Mouse (Mus musculus): ENCODE results near the gene Pgm1. TPM values are rescaled to one million over a fixed set of nuclear protein-coding genes. Genes with fewer than 3 reads are reported as not detected.

Pgm1 gene
- polyA plus RNA-seq, 1 experiment from 2014 or later = 63.5 TPM

DNA sequence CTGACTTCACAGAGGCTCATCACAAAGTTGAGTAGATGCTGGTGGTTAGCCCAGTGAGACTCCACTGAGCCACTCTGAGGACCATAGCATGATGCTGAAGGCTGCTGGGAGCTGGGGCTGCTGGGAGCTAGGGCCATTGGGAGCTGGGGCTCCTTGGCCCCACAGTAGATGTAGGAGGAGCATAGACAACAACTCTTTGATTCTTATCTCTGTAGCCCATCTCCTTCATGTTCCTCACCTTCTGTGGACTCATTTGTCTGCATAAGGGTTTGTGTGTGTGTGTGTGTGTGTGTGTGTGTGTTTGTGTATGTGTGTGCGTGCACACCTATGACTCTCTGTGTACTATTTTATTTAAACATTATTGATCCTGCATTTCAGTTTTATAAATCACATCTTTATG lies 18.7 kb downstream of the Pgm1 start:
- Histone ChIP-seq H3K27me3 (ENCODE audit: insufficient read depth, low read length) (no peaks in the 10 kb centered on the region), H3K4me3 (replicated peaks; ENCODE audit: low read depth, low read length) (no peak overlapping the region), H3K36me3 (ENCODE audit: insufficient read depth, low read length) (no peaks in the 10 kb centered on the region), H3K9ac (ENCODE audit: low read depth, low read length) (no peak overlapping the region), H3K4me2 (ENCODE audit: low read length) (no peak overlapping the region), H3K27ac (no peak overlapping the region), H3K9me3 (replicated peaks; ENCODE audit: low read length) (no peaks in the 10 kb centered on the region), H3K4me1 (replicated peaks; ENCODE audit: insufficient read depth, low read length) (no peaks in the 10 kb centered on the region)
- no peak for ATAC-seq (replicated peaks; ENCODE audit: low FRiP score, low read depth)
- 84% methylated on average over 1 of the region's 1 CpGs for WGBS
- no peak for DNase-seq (ENCODE audit: low spot score)
- TF ChIP-seq CTCF (IDR thresholded peaks at IDR 0.05; ENCODE audit: low read depth) = no peak

GRCm38 (mm10) chr4:99953904-99954303 lies 24.7 kb downstream of the Pgm1 start:
- H3K36me3 ChIP-seq (ENCODE audit: insufficient read depth, low read length) = no peaks in the 10 kb centered on the region
- no peaks in the 10 kb centered on the region for H3K27me3 ChIP-seq (ENCODE audit: insufficient read depth, low read length)
- no peak overlapping the region for H3K4me2 ChIP-seq (ENCODE audit: low read length)
- H3K9me3 ChIP-seq (replicated peaks; ENCODE audit: low read length) = no peaks in the 10 kb centered on the region
- DNase-seq (ENCODE audit: low spot score) = no peak
- WGBS = 88% methylated on average over 2 of the region's 2 CpGs
- no peak overlapping the region for H3K27ac ChIP-seq
- H3K4me3 ChIP-seq (replicated peaks; ENCODE audit: low read depth, low read length) = no peak overlapping the region
- H3K4me1 ChIP-seq (replicated peaks; ENCODE audit: insufficient read depth, low read length) = no peaks in the 10 kb centered on the region; the same call in 1 of the 2 replicates
- H3K9ac ChIP-seq (ENCODE audit: low read depth, low read length) = no peak overlapping the region
- TF ChIP-seq CTCF (IDR thresholded peaks at IDR 0.05; ENCODE audit: low read depth) = no peak
- no peak for ATAC-seq (replicated peaks; ENCODE audit: low FRiP score, low read depth)

- Histone ChIP-seq H3K4me3 (replicated peaks; ENCODE audit: low read depth, low read length) (no peak overlapping the region), H3K27ac (no peak overlapping the region), H3K9me3 (replicated peaks; ENCODE audit: low read length) (no peaks in the 10 kb centered on the region), H3K4me2 (ENCODE audit: low read length) (no peak overlapping the region), H3K4me1 (replicated peaks; ENCODE audit: insufficient read depth, low read length) (no peaks in the 10 kb centered on the region; the same call in 1 of the 2 replicates), H3K36me3 (ENCODE audit: insufficient read depth, low read length) (no peaks in the 10 kb centered on the region), H3K27me3 (ENCODE audit: insufficient read depth, low read length) (no peaks in the 10 kb centered on the region), H3K9ac (ENCODE audit: low read depth, low read length) (no peak overlapping the region)
- WGBS = 53% methylated on average over 10 of the region's 10 CpGs
- TF ChIP-seq CTCF (IDR thresholded peaks at IDR 0.05; ENCODE audit: low read depth) = no peak
- no peak for DNase-seq (ENCODE audit: low spot score)
- no peak for ATAC-seq (replicated peaks; ENCODE audit: low FRiP score, low read depth)
Measured at GRCm38 (mm10) chr4:99955396-99955795, 26.2 kb downstream of the Pgm1 start.

GRCm38 (mm10) chr4:99957186-99957585 lies 28.0 kb downstream of the Pgm1 start:
- DNase-seq (ENCODE audit: low spot score) (no peak), ATAC-seq (replicated peaks; ENCODE audit: low FRiP score, low read depth) (no peak)
- H3K9me3 ChIP-seq (replicated peaks; ENCODE audit: low read length) = no peaks in the 10 kb centered on the region
- no peak for TF ChIP-seq CTCF (IDR thresholded peaks at IDR 0.05; ENCODE audit: low read depth)
- no peak overlapping the region for H3K9ac ChIP-seq (ENCODE audit: low read depth, low read length)
- no peak overlapping the region for H3K4me3 ChIP-seq (replicated peaks; ENCODE audit: low read depth, low read length)
- H3K4me1 ChIP-seq (replicated peaks; ENCODE audit: insufficient read depth, low read length) = no peaks in the 10 kb centered on the region; the same call in 1 of the 2 replicates
- no peaks in the 10 kb centered on the region for H3K27me3 ChIP-seq (ENCODE audit: insufficient read depth, low read length)
- H3K36me3 ChIP-seq (ENCODE audit: insufficient read depth, low read length) = no peaks in the 10 kb centered on the region
- H3K27ac ChIP-seq = no peak overlapping the region
- no peak overlapping the region for H3K4me2 ChIP-seq (ENCODE audit: low read length)
- WGBS = 89% methylated on average over 4 of the region's 4 CpGs

DNA sequence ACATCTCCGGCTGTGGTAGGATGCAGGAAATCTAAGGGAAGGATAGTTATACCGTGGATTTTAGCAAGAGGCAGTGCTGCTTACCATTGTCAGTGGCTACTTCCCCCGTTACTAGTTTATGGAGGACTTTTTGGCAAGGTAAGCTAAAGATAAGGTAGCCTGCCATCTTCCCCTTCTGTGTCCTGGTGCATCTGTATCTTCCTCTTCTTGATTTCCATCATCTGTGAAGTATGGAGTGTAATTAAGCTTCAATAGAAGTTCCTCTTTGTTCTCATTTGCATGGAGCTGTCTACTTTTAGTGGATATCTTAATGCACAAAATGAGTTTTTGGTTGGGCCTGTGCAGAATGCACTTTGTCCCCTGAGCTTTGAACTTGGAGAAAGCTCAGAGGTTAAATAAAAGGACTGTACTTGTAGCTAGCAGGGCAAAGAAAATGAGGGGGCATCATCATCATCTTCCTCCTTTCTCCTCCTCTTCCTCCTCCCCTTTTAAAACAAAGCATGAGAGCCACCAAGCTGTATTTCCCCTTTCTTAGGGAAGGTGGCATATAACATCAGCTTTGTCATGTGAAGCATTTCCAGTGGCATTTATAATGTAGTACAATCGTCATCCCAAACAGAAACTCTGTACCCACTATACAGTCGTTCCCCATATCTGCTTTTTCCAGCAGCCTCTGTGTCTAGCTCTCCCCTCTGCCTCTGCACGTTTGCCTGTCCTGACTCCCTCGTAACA lies 29.0 kb downstream of the Pgm1 start:
- H3K36me3 ChIP-seq (ENCODE audit: insufficient read depth, low read length) = no peaks in the 10 kb centered on the region
- H3K4me3 ChIP-seq (replicated peaks; ENCODE audit: low read depth, low read length) = no peak overlapping the region
- no peak overlapping the region for H3K27ac ChIP-seq
- TF ChIP-seq CTCF (IDR thresholded peaks at IDR 0.05; ENCODE audit: low read depth) = no peak
- H3K27me3 ChIP-seq (ENCODE audit: insufficient read depth, low read length) = no peaks in the 10 kb centered on the region
- no peak for ATAC-seq (replicated peaks; ENCODE audit: low FRiP score, low read depth)
- 85% methylated on average over 7 of the region's 7 CpGs for WGBS
- no peak for DNase-seq (ENCODE audit: low spot score)
- H3K4me1 ChIP-seq (replicated peaks; ENCODE audit: insufficient read depth, low read length) = no peaks in the 10 kb centered on the region; the same call in 1 of the 2 replicates
- no peak overlapping the region for H3K9ac ChIP-seq (ENCODE audit: low read depth, low read length)
- H3K4me2 ChIP-seq (ENCODE audit: low read length) = no peak overlapping the region
- H3K9me3 ChIP-seq (replicated peaks; ENCODE audit: low read length) = no peaks in the 10 kb centered on the region

GRCm38 (mm10) chr4:99959308-99959707 lies 30.1 kb downstream of the Pgm1 start:
- no peak for TF ChIP-seq CTCF (IDR thresholded peaks at IDR 0.05; ENCODE audit: low read depth)

More at GRCm38 (mm10) chr4:99959308-99959707, 30.1 kb downstream of the Pgm1 start:
- H3K4me3 ChIP-seq (replicated peaks; ENCODE audit: low read depth, low read length) = no peak overlapping the region
- no peaks in the 10 kb centered on the region; the same call in 1 of the 2 replicates for H3K4me1 ChIP-seq (replicated peaks; ENCODE audit: insufficient read depth, low read length)
- no peak overlapping the region for H3K9ac ChIP-seq (ENCODE audit: low read depth, low read length)
- no peak overlapping the region for H3K4me2 ChIP-seq (ENCODE audit: low read length)
- DNase-seq (ENCODE audit: low spot score) = no peak
- H3K27ac ChIP-seq = no peak overlapping the region
- no peaks in the 10 kb centered on the region for H3K27me3 ChIP-seq (ENCODE audit: insufficient read depth, low read length)
- ATAC-seq (replicated peaks; ENCODE audit: low FRiP score, low read depth) = no peak
- WGBS = 89% methylated on average over 3 of the region's 3 CpGs
- H3K36me3 ChIP-seq (ENCODE audit: insufficient read depth, low read length) = 0 out of 2 replicates have a peak, but pooled peaks cover 3% of the 10 kb centered on the region
- no peaks in the 10 kb centered on the region for H3K9me3 ChIP-seq (replicated peaks; ENCODE audit: low read length)

Data from kidney, postnatal 0 days (tissue).